23 mouse cellular contexts compared by ENCODE assay signal in the genomic region with DNA sequence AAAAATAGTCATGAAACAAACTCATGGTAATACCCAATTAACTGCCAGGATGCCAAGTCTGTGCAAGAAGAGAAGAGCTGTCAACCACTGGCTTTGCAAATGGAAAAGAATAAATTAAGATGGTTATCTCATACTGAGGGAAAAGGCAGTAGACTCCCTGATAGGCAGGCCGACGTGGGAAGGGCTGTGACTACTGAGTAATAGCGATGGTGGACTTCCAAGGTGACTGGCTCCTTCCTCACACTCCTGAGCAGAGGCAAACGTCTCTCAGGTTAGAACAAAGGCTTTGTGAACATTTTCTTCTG. TPM values are rescaled to one million over a fixed set of nuclear protein-coding genes. Genes with fewer than 3 reads are reported as not detected.
DNase-seq lines count a peak whose midpoint lies in the region; ATAC-seq and TF ChIP-seq lines count a peak whose summit lies in the region.
"Had no signal": no experiment of that assay in that cellular context is flagged by ENCODE, and none has a peak within 500 bp of the region (broad histone marks: within the 10 kb centered on the region; RNA-seq: fewer than 3 reads in every experiment).

No protein-coding gene starts in this region.

- no peak for TF ChIP-seq POLR2A in thymus, adult 2 months (IDR thresholded peaks at IDR 0.05; ENCODE audit: control insufficient read depth, extremely low read depth, insufficient read depth, low read length, poor library complexity)

- H3K9ac ChIP-seq in kidney, embryonic 15.5 days, result no peak overlapping the region
- no peak overlapping the region for H3K9ac ChIP-seq in intestine, embryonic 15.5 days
- H3K9ac ChIP-seq in liver, postnatal 0 days (replicated peaks), result no peak overlapping the region
- H3K9ac ChIP-seq: forebrain, embryonic 13.5 days; hindbrain, embryonic 13.5 days; limb, embryonic 12.5 days had no signal

- no peak overlapping the region for H3K4me3 ChIP-seq in kidney, embryonic 15.5 days (replicated peaks)
- H3K4me3 ChIP-seq in intestine, embryonic 15.5 days (replicated peaks), result no peak overlapping the region
- no peak overlapping the region for H3K4me3 ChIP-seq in liver, postnatal 0 days (ENCODE audit: low read depth, low read length)
- H3K4me3 ChIP-seq in thymus, adult 2 months (ENCODE audit: control insufficient read depth, insufficient read depth, low read length), result no peak overlapping the region
- H3K4me3 ChIP-seq: forebrain, embryonic 13.5 days; hindbrain, embryonic 13.5 days; limb, embryonic 12.5 days had no signal

- no peak for ATAC-seq in kidney, embryonic 15.5 days (replicated peaks; ENCODE audit: low FRiP score)
- ATAC-seq in intestine, embryonic 15.5 days, result no peak
- no peak for ATAC-seq in liver, postnatal 0 days
- ATAC-seq: activated CD4-positive, CD25-positive, alpha-beta regulatory T cell, adult 4 months; forebrain, embryonic 13.5 days; lung, postnatal 0 days had no signal

- no peak for TF ChIP-seq CTCF in liver, postnatal 0 days (IDR thresholded peaks at IDR 0.05; ENCODE audit: low read depth)
- no peak for TF ChIP-seq CTCF in thymus, adult 2 months (IDR thresholded peaks at IDR 0.05; ENCODE audit: borderline replicate concordance, control insufficient read depth, extremely low read depth, insufficient read depth, low read length, poor library complexity)

- H3K36me3 ChIP-seq in kidney, embryonic 15.5 days, result peaks cover 17% of the 10 kb centered on the region
- H3K36me3 ChIP-seq in intestine, embryonic 15.5 days, result peaks cover 4% of the 10 kb centered on the region
- H3K36me3 ChIP-seq in liver, postnatal 0 days (replicated peaks; ENCODE audit: insufficient read depth, low read length), result peaks cover 11% of the 10 kb centered on the region; the same call in 1 of the 2 replicates
- H3K36me3 ChIP-seq in thymus, adult 2 months (ENCODE audit: control insufficient read depth, insufficient read depth, low read length), result no peaks in the 10 kb centered on the region

- TF ChIP-seq EP300 in liver, postnatal 0 days (IDR thresholded peaks at IDR 0.05; ENCODE audit: low read depth), result no peak

- no peaks in the 10 kb centered on the region for H3K9me3 ChIP-seq in kidney, embryonic 15.5 days (replicated peaks)
- no peaks in the 10 kb centered on the region for H3K9me3 ChIP-seq in intestine, embryonic 15.5 days
- no peaks in the 10 kb centered on the region for H3K9me3 ChIP-seq in liver, postnatal 0 days (ENCODE audit: low read length)
- H3K9me3 ChIP-seq: forebrain, embryonic 13.5 days; hindbrain, embryonic 13.5 days; limb, embryonic 12.5 days had no signal

- no peak for DNase-seq in kidney, postnatal 36 days
- peak; percentile 50 for DNase-seq in MEL-GATA-1-ER (ENCODE audit: extremely low read depth, low read depth)
- no peak for DNase-seq in liver, postnatal 0 days
- DNase-seq in thymus, adult 18-20 months, result no peak
- no peak for DNase-seq in thymus, adult 2 months
- DNase-seq in adrenal gland, adult 18-20 months (ENCODE audit: low spot score in 2 of 2), result no peak
- DNase-seq: cerebellum, adult 18-20 months; heart, adult 18-20 months; heart, postnatal 10 days; kidney, adult 9 months; layer of hippocampus, postnatal 36 days; right cerebral cortex, postnatal 4 days; thymus, postnatal 14 days had no signal

- 62% methylated on average over 4 of the region's 4 CpGs for WGBS in kidney, embryonic 15.5 days
- WGBS in intestine, embryonic 15.5 days, result 53% methylated on average over 4 of the region's 4 CpGs
- WGBS in liver, postnatal 0 days (ENCODE audit: insufficient replicate concordance), result 35% methylated on average over 4 of the region's 4 CpGs
- WGBS in thymus, adult 2 months, result 78% methylated on average over 4 of the region's 4 CpGs

- H3K27me3 ChIP-seq in kidney, embryonic 15.5 days, result no peaks in the 10 kb centered on the region
- H3K27me3 ChIP-seq in intestine, embryonic 15.5 days (replicated peaks), result no peaks in the 10 kb centered on the region
- no peaks in the 10 kb centered on the region for H3K27me3 ChIP-seq in liver, postnatal 0 days (ENCODE audit: insufficient read depth, low read length)
- no peaks in the 10 kb centered on the region for H3K27me3 ChIP-seq in thymus, adult 2 months (ENCODE audit: control insufficient read depth, insufficient read depth, low read length)
- H3K27me3 ChIP-seq: forebrain, embryonic 13.5 days; hindbrain, embryonic 13.5 days; limb, embryonic 12.5 days had no signal

- H3K4me2 ChIP-seq in kidney, embryonic 15.5 days, result 0 out of 2 replicates have a peak overlapping the region, but pooled peaks have one; percentile 5
- H3K4me2 ChIP-seq in intestine, embryonic 15.5 days (replicated peaks), result no peak overlapping the region
- peak overlapping the region; percentile 72; the same call in 1 of the 2 replicates for H3K4me2 ChIP-seq in liver, postnatal 0 days (ENCODE audit: low read depth, low read length)
- H3K4me2 ChIP-seq: forebrain, embryonic 13.5 days; hindbrain, embryonic 13.5 days; limb, embryonic 12.5 days had no signal

- peak overlapping the region; percentile 70 for H3K27ac ChIP-seq in kidney, embryonic 15.5 days
- peak overlapping the region; percentile 78; the same call in 1 of the 2 replicates for H3K27ac ChIP-seq in intestine, embryonic 15.5 days
- peak overlapping the region; percentile 75 for H3K27ac ChIP-seq in liver, postnatal 0 days (ENCODE audit: low read depth)
- no peak overlapping the region for H3K27ac ChIP-seq in thymus, adult 2 months (ENCODE audit: control insufficient read depth, insufficient read depth, low read length)
- H3K27ac ChIP-seq: forebrain, embryonic 13.5 days had no signal

- H3K4me1 ChIP-seq in kidney, embryonic 15.5 days, result peaks cover 32% of the 10 kb centered on the region
- peaks cover 28% of the 10 kb centered on the region for H3K4me1 ChIP-seq in intestine, embryonic 15.5 days (replicated peaks)
- H3K4me1 ChIP-seq in liver, postnatal 0 days (ENCODE audit: insufficient read depth), result peaks cover 31% of the 10 kb centered on the region
- H3K4me1 ChIP-seq in thymus, adult 2 months (replicated peaks; ENCODE audit: control insufficient read depth, insufficient read depth, low read length), result peaks cover 4% of the 10 kb centered on the region

RNA-seq across cellular contexts. Expression of a gene that starts 1.5 kb away (rescaled TPM):
- polyA plus RNA-seq in kidney, embryonic 15.5 days (2015; fragmentation: Nextera tagmentation; extraction: Ambion mirVana), result 188 and 215 TPM in 2 replicates
- 481 and 531 TPM in 2 replicates for polyA plus RNA-seq in intestine, embryonic 15.5 days (2015; fragmentation: Nextera tagmentation; extraction: Ambion mirVana)
- polyA plus RNA-seq in liver, postnatal 0 days (2015; fragmentation: Nextera tagmentation; extraction: Ambion mirVana), result 75.8 and 82.2 TPM in 2 replicates
- 58.1 and 71.6 TPM in 2 replicates for polyA plus RNA-seq in thymus, adult 2 months (2012; rRNA removed)
- total RNA-seq in adrenal gland, adult 18-20 months (2021), result 100 to 1,000 TPM; 213 to 346 TPM

RNA-seq across cellular contexts. Expression of a gene that starts 2.3 kb away (rescaled TPM):
- not detected in 2 replicates for polyA plus RNA-seq in kidney, embryonic 15.5 days (2015; fragmentation: Nextera tagmentation; extraction: Ambion mirVana)
- 0.08 TPM in 1 of 2 replicates, not detected in the other for polyA plus RNA-seq in intestine, embryonic 15.5 days (2015; fragmentation: Nextera tagmentation; extraction: Ambion mirVana)
- polyA plus RNA-seq in liver, postnatal 0 days (2015; fragmentation: Nextera tagmentation; extraction: Ambion mirVana), result not detected in 2 replicates
- polyA plus RNA-seq in thymus, adult 2 months (2012; rRNA removed), result not detected in 2 replicates
- not detected for total RNA-seq in adrenal gland, adult 18-20 months (2021)
- total RNA-seq: common myeloid progenitor, adult 5-6 weeks; heart, adult 18-20 months; heart, postnatal 10 days; layer of hippocampus, postnatal 36 days had no signal
- polyA plus RNA-seq: embryonic facial prominence, embryonic 14.5 days; forebrain, embryonic 13.5 days; hindbrain, embryonic 13.5 days; lung, postnatal 0 days; neural tube, embryonic 14.5 days had no signal

RNA-seq across cellular contexts. Expression of a gene that starts 10.1 kb away (rescaled TPM):
- 19.3 and 19.7 TPM in 2 replicates for polyA plus RNA-seq in kidney, embryonic 15.5 days (2015; fragmentation: Nextera tagmentation; extraction: Ambion mirVana)
- 25.6 and 26.6 TPM in 2 replicates for polyA plus RNA-seq in intestine, embryonic 15.5 days (2015; fragmentation: Nextera tagmentation; extraction: Ambion mirVana)
- 2.4 and 2.5 TPM in 2 replicates for polyA plus RNA-seq in liver, postnatal 0 days (2015; fragmentation: Nextera tagmentation; extraction: Ambion mirVana)
- polyA plus RNA-seq in thymus, adult 2 months (2012; rRNA removed), result 45.8 and 50.9 TPM in 2 replicates
- total RNA-seq in adrenal gland, adult 18-20 months (2021), result 10 to 100 TPM; 34.5 to 35.7 TPM

RNA-seq across cellular contexts. Expression of a gene that starts 32.7 kb away (rescaled TPM):
- polyA plus RNA-seq in kidney, embryonic 15.5 days (2015; fragmentation: Nextera tagmentation; extraction: Ambion mirVana), result 2.3 and 5.5 TPM in 2 replicates
- polyA plus RNA-seq in intestine, embryonic 15.5 days (2015; fragmentation: Nextera tagmentation; extraction: Ambion mirVana), result 58.8 and 74.1 TPM in 2 replicates
- 18.6 and 27.8 TPM in 2 replicates for polyA plus RNA-seq in liver, postnatal 0 days (2015; fragmentation: Nextera tagmentation; extraction: Ambion mirVana)
- 2.2 and 2.7 TPM in 2 replicates for polyA plus RNA-seq in thymus, adult 2 months (2012; rRNA removed)
- total RNA-seq in adrenal gland, adult 18-20 months (2021), result not detected
- total RNA-seq: heart, adult 18-20 months; heart, postnatal 10 days; layer of hippocampus, postnatal 36 days had no signal
- polyA plus RNA-seq: activated CD4-positive, CD25-positive, alpha-beta regulatory T cell, adult 4 months; embryonic facial prominence, embryonic 14.5 days had no signal

RNA-seq across cellular contexts. Expression of a gene that starts 56.8 kb away (rescaled TPM):
- polyA plus RNA-seq in kidney, embryonic 15.5 days (2015; fragmentation: Nextera tagmentation; extraction: Ambion mirVana), result 1.6 and 3.1 TPM in 2 replicates
- 2.4 and 2.6 TPM in 2 replicates for polyA plus RNA-seq in intestine, embryonic 15.5 days (2015; fragmentation: Nextera tagmentation; extraction: Ambion mirVana)
- polyA plus RNA-seq in liver, postnatal 0 days (2015; fragmentation: Nextera tagmentation; extraction: Ambion mirVana), result 0.19 and 0.49 TPM in 2 replicates
- 15.9 and 18.1 TPM in 2 replicates for polyA plus RNA-seq in thymus, adult 2 months (2012; rRNA removed)
- total RNA-seq in adrenal gland, adult 18-20 months (2021), result 1 to 10 TPM; 2.6 to 7.7 TPM
